Mouse (Mus musculus) kidney, adult 11 months (tissue): ENCODE data around the gene Epm2a.
"Not testable (repeated sequence)": the region's sequence is repeated elsewhere in the genome, so short reads cannot be mapped to it uniquely, and the experiment has no call there.

Experiments used
- DNase-seq: peaks from one replicate; pipeline ENCODE4 v3.0.0; 2022

The Epm2a gene

GRCm38 (mm10) chr10:11343205-11344141 is at the start of gene Epm2a:
TSS of gene Epm2a (plus strand) at chr10:11343404.
- DNase-seq = peak; percentile 80

GRCm38 (mm10) chr10:11298418-11298817 is 44.8 kb upstream of the Epm2a start:
- DNase-seq = no peak

- DNase-seq = no peak
Measured at GRCm38 (mm10) chr10:11305365-11306053, 37.7 kb upstream of the Epm2a start.

GRCm38 (mm10) chr10:11306054-11306367 is 37.2 kb upstream of the Epm2a start:
- DNase-seq = peak; percentile 26

- DNase-seq = no peak
Measured at GRCm38 (mm10) chr10:11309866-11310265, 33.3 kb upstream of the Epm2a start.

- no peak for DNase-seq
Measured at GRCm38 (mm10) chr10:11310481-11310880, 32.7 kb upstream of the Epm2a start.

GRCm38 (mm10) chr10:11317856-11318454 is 25.2 kb upstream of the Epm2a start:
- not testable (repeated sequence) for DNase-seq

GRCm38 (mm10) chr10:11319446-11319970 is 23.7 kb upstream of the Epm2a start:
- DNase-seq = no peak

- no peak for DNase-seq
Measured at GRCm38 (mm10) chr10:11322316-11322715, 20.9 kb upstream of the Epm2a start.

- DNase-seq = no peak
Measured at GRCm38 (mm10) chr10:11323202-11323898, 19.9 kb upstream of the Epm2a start.

- no peak for DNase-seq
Measured at GRCm38 (mm10) chr10:11326526-11326925, 16.7 kb upstream of the Epm2a start.

GRCm38 (mm10) chr10:11344536-11345468 is 1.6 kb downstream of the Epm2a start:
- no peak for DNase-seq

GRCm38 (mm10) chr10:11350243-11350974 is 7.2 kb downstream of the Epm2a start:
- DNase-seq = not testable (repeated sequence)

- no peak for DNase-seq
Measured at GRCm38 (mm10) chr10:11354609-11355008, 11.4 kb downstream of the Epm2a start.

GRCm38 (mm10) chr10:11361985-11362692 is 18.9 kb downstream of the Epm2a start:
- no peak for DNase-seq

GRCm38 (mm10) chr10:11362896-11363487 is 19.8 kb downstream of the Epm2a start:
- no peak for DNase-seq

GRCm38 (mm10) chr10:11381302-11381701 is 38.1 kb downstream of the Epm2a start:
- DNase-seq = no peak

- DNase-seq = no peak
Measured at GRCm38 (mm10) chr10:11410926-11411325, 67.7 kb downstream of the Epm2a start.

GRCm38 (mm10) chr10:11420071-11420470 is 76.9 kb downstream of the Epm2a start:
- DNase-seq = no peak
